Mouse (Mus musculus) liver, adult 2 months (tissue): Measurements from ENCODE around the gene Klc4.

Source experiments
- CTCF ChIP-seq: fragments of 200-500 bp; IDR thresholded peaks from 2 replicates; pipeline ENCODE4 v1.5.1; 2011; ENCODE audit warnings: low read depth, low read length, control low read depth
- POLR2A ChIP-seq: fragments of 200-500 bp; IDR thresholded peaks from 2 replicates; pipeline ENCODE4 v1.6.1; 2011; ENCODE audit warnings: low read length, control low read depth; ENCODE audit not compliant: insufficient read depth; ENCODE audit errors: extremely low read depth

DNA sequence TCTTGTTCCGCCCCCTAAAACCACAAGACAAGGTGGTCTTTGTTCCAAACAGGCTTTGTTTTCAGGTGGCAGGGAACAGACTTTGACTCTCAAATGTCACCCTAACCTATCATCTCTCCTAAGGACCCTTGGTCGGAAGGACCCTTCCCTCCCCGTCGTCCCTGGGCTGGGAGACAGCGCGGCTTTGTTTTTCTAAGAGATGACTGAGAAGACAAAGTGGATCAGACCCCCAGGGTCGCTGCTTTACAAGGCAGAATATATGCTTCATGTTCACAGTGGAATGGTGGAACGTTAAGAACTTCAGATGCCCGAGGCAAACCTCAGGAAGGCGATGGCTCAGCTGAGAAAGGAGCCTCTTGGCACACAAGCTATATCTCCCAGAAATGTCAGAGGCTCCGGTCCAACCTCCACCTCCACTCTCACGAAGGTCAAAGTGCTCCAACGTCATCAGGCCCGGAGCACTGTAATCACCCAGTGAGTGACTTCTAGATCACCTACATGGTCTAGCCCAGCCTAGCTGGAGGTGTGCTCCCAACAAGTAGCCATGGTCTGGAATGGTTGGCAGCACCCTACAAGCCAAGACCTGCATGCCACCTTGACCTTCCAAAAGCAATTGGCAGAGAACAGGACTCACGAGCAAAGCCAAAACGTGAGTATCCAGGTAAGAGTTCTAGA is 26.0 kb downstream of the Klc4 start:
- TF ChIP-seq CTCF (no peak), POLR2A (no peak)
